In the genomic region with DNA sequence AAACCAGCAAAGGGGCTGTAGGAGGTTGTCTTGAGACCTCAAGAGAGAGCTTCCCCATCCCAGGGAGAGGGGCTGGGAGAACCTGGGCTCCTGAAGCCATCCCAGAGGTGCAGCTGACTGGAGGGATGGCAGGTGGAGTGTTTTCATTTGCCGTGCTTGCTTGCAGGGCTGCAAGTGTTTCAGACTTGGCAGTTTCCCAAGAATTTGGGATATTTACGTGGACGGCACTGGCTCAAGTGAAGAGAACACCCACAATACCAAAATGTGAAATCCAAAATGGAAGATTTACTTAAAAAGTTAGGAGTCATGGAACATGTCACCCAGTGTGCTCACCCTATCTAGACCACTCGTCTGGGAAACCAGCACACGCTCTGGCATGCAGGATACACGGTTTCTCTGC, we compare ENCODE assay signal across 25 mouse cellular contexts. TPM values are rescaled to one million over a fixed set of nuclear protein-coding genes. Genes with fewer than 3 reads are reported as not detected.
DNase-seq lines count a peak whose midpoint lies in the region; ATAC-seq lines count a peak whose summit lies in the region.
"Had no signal": no experiment of that assay in that cellular context is flagged by ENCODE, and none has a peak within 500 bp of the region (broad histone marks: within the 10 kb centered on the region; RNA-seq: fewer than 3 reads in every experiment).

No protein-coding gene starts in this region.

- H3K9me3 ChIP-seq in heart, embryonic 13.5 days: no peaks in the 10 kb centered on the region
- H3K9me3 ChIP-seq in midbrain, embryonic 15.5 days: no peaks in the 10 kb centered on the region
- H3K9me3 ChIP-seq in forebrain, embryonic 13.5 days (replicated peaks): no peaks in the 10 kb centered on the region
- H3K9me3 ChIP-seq: embryonic facial prominence, embryonic 13.5 days; limb, embryonic 10.5 days; neural tube, embryonic 15.5 days had no signal

- peak overlapping the region; percentile 59 for H3K4me2 ChIP-seq in heart, embryonic 13.5 days
- no peak overlapping the region for H3K4me2 ChIP-seq in midbrain, embryonic 15.5 days
- no peak overlapping the region for H3K4me2 ChIP-seq in forebrain, embryonic 13.5 days
- H3K4me2 ChIP-seq: embryonic facial prominence, embryonic 13.5 days; hindbrain, embryonic 14.5 days; liver, embryonic 11.5 days; neural tube, embryonic 15.5 days had no signal

- H3K27ac ChIP-seq in heart, embryonic 13.5 days (replicated peaks): peak overlapping the region; percentile 88
- no peak overlapping the region for H3K27ac ChIP-seq in midbrain, embryonic 15.5 days
- H3K27ac ChIP-seq in forebrain, embryonic 13.5 days: no peak overlapping the region
- H3K27ac ChIP-seq: embryonic facial prominence, embryonic 13.5 days; hindbrain, embryonic 14.5 days; left cerebral cortex, adult 2 months; limb, embryonic 10.5 days; neural tube, embryonic 15.5 days had no signal

- 13% methylated on average over 6 of the region's 6 CpGs for WGBS in heart, embryonic 13.5 days
- 73% methylated on average over 6 of the region's 6 CpGs for WGBS in midbrain, embryonic 15.5 days
- WGBS in forebrain, embryonic 13.5 days: 56% methylated on average over 6 of the region's 6 CpGs

- ATAC-seq in heart, embryonic 13.5 days (ENCODE audit: extremely low read depth, insufficient number of reproducible peaks, low FRiP score, low TSS enrichment): no peak
- ATAC-seq in midbrain, embryonic 15.5 days (replicated peaks): no peak
- ATAC-seq in forebrain, embryonic 13.5 days: no peak
- ATAC-seq: intestine, embryonic 16.5 days had no signal

- intact Hi-C loops in heart, postnatal 36 days (cut with DNase I): no loop called here

- H3K4me1 ChIP-seq in heart, embryonic 13.5 days: peaks cover 44% of the 10 kb centered on the region
- H3K4me1 ChIP-seq in midbrain, embryonic 15.5 days: no peaks in the 10 kb centered on the region
- no peaks in the 10 kb centered on the region for H3K4me1 ChIP-seq in forebrain, embryonic 13.5 days
- H3K4me1 ChIP-seq: megakaryocyte, embryonic 14.5 days; neural tube, embryonic 15.5 days had no signal

- H3K36me3 ChIP-seq in heart, embryonic 13.5 days: no peaks in the 10 kb centered on the region
- no peaks in the 10 kb centered on the region for H3K36me3 ChIP-seq in midbrain, embryonic 15.5 days (replicated peaks)
- H3K36me3 ChIP-seq in forebrain, embryonic 13.5 days (ENCODE audit: poor library complexity, severe bottlenecking): no peaks in the 10 kb centered on the region
- H3K36me3 ChIP-seq: embryonic facial prominence, embryonic 13.5 days; limb, embryonic 10.5 days; neural tube, embryonic 15.5 days had no signal

- peak overlapping the region; percentile 47; the same call in 1 of the 2 replicates for H3K9ac ChIP-seq in heart, embryonic 13.5 days
- H3K9ac ChIP-seq in midbrain, embryonic 15.5 days: no peak overlapping the region
- no peak overlapping the region for H3K9ac ChIP-seq in forebrain, embryonic 13.5 days
- H3K9ac ChIP-seq: embryonic facial prominence, embryonic 13.5 days; hindbrain, embryonic 14.5 days; neural tube, embryonic 15.5 days had no signal

- H3K27me3 ChIP-seq in heart, embryonic 13.5 days (replicated peaks): peaks cover 3% of the 10 kb centered on the region; the same call in 1 of the 2 replicates
- H3K27me3 ChIP-seq in midbrain, embryonic 15.5 days (replicated peaks): no peaks in the 10 kb centered on the region
- H3K27me3 ChIP-seq in forebrain, embryonic 13.5 days: no peaks in the 10 kb centered on the region
- H3K27me3 ChIP-seq: embryonic facial prominence, embryonic 13.5 days; neural tube, embryonic 15.5 days had no signal

- H3K4me3 ChIP-seq in heart, embryonic 13.5 days: no peak overlapping the region
- H3K4me3 ChIP-seq in midbrain, embryonic 15.5 days: no peak overlapping the region
- no peak overlapping the region for H3K4me3 ChIP-seq in forebrain, embryonic 13.5 days
- H3K4me3 ChIP-seq: embryonic facial prominence, embryonic 13.5 days; left cerebral cortex, adult 2 months; limb, embryonic 10.5 days; megakaryocyte, embryonic 14.5 days; neural tube, embryonic 15.5 days had no signal

- DNase-seq in heart, adult 8-10 months (ENCODE audit: low spot score): peak; percentile 24
- DNase-seq in heart, postnatal 36 days: no peak
- DNase-seq in 3T3-L1 (ENCODE audit: low read depth, low spot score) (peak; percentile 21), MN1 (ENCODE audit: low spot score) (peak; percentile 7)
- DNase-seq in thymus, postnatal 10 days (ENCODE audit: low spot score in 2 of 2): no peak
- DNase-seq: cerebellum, adult 9-10 months; gastrocnemius, postnatal 14 days; kidney, postnatal 36 days; lung, adult 2 months; midbrain, embryonic 14.5 days; right cerebral cortex, postnatal 25 days had no signal

RNA-seq across cellular contexts. Expression of a gene that starts 2.2 kb away (rescaled TPM):
- total RNA-seq in heart, adult 8-10 months (2022): 10 to 100 TPM; 20.4 to 30.3 (median 22.6) TPM
- total RNA-seq in heart, postnatal 36 days (2021): 10 to 100 TPM; 22.8 to 23.2 TPM
- polyA plus RNA-seq in heart, embryonic 13.5 days (2015; fragmentation: Nextera tagmentation; extraction: Ambion mirVana): 6.7 and 6.9 TPM in 2 replicates
- polyA plus RNA-seq in midbrain, embryonic 15.5 days (2015; fragmentation: Nextera tagmentation; extraction: Ambion mirVana): 1.3 and 2.2 TPM in 2 replicates
- 0.28 and 0.30 TPM in 2 replicates for polyA plus RNA-seq in forebrain, embryonic 13.5 days (2015; fragmentation: Nextera tagmentation; extraction: Ambion mirVana)
- total RNA-seq: common myeloid progenitor, adult 5-6 weeks had no signal
- polyA plus RNA-seq: embryonic facial prominence, embryonic 13.5 days; kidney, embryonic 14.5 days had no signal

RNA-seq across cellular contexts. Expression of a gene that starts 44.2 kb away (rescaled TPM):
- total RNA-seq in heart, adult 8-10 months (2022): 100 to 1,000 TPM in 1 of 4 experiments, 10 to 100 TPM in 3; 24.3 to 119 (median 52.8) TPM
- 10 to 100 TPM; 23.4 to 29.7 TPM for total RNA-seq in heart, postnatal 36 days (2021)
- polyA plus RNA-seq in heart, embryonic 13.5 days (2015; fragmentation: Nextera tagmentation; extraction: Ambion mirVana): 0.32 and 0.40 TPM in 2 replicates
- polyA plus RNA-seq in midbrain, embryonic 15.5 days (2015; fragmentation: Nextera tagmentation; extraction: Ambion mirVana): not detected in 2 replicates
- not detected in 2 replicates for polyA plus RNA-seq in forebrain, embryonic 13.5 days (2015; fragmentation: Nextera tagmentation; extraction: Ambion mirVana)
- total RNA-seq: common myeloid progenitor, adult 5-6 weeks; ES-E14 had no signal
- polyA plus RNA-seq: hindbrain, embryonic 14.5 days; midbrain, embryonic 14.5 days; neural tube, embryonic 15.5 days had no signal

Comparison
In these comparisons a context has a peak if more than half of its experiments do, and no peak if none do; other contexts are left out.
1. DNase-seq: peak in heart, adult 8-10 months (single experiment), 3T3-L1 (single experiment) and MN1 (single experiment); none in heart, postnatal 36 days (0 of 2) and thymus, postnatal 10 days (0 of 2).